Mouse (Mus musculus) adrenal gland, postnatal 25 days (tissue): ENCODE measurements around the gene Ndufs2. TPM values are rescaled to one million over a fixed set of nuclear protein-coding genes. Genes with fewer than 3 reads are reported as not detected.

ENCODE experiments used
- DNase-seq: peaks from one replicate; pipeline ENCODE4 v3.0.0; 2021; ENCODE audit warnings: mixed read lengths
- total RNA-seq: library from RNA; stranded (reverse); gene quantifications from 2 replicates; pipeline ENCODE4 v1.2.3, GENCODE M21; 2021

Ndufs2 gene
- total RNA-seq, 1 experiment from 2014 or later, result 565 TPM

DNA sequence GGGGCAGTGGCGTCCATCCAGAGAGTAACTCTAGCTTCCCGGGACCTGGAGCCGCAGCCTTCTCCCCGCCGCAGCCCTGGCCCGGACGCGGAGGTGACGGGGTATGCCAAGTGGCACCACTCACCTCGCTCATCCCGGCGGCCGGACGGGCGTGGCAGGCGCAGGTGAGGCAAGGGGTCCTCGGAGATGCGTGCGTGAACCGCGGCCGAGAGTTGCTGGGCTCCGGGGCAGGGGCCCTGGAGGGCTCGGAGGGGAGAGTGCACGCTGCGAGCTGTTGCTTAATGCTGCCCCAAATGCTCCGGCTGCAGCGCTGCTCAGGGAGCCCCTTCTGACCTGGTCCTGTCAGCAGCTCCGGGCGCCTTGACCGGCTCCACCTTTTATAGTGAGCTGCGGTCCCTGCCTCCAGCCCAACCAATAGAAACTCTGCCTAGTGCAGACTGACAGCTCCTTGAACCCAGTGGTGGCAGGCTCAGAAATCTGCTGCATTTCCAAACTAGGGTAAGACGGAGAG is 55.2 kb downstream of the Ndufs2 start, which contains the start of gene Pcp4l1:
TSS of gene Pcp4l1 (minus strand) at position 382 of the 511 bp plus-strand sequence.
- peak; percentile 68 for DNase-seq

DNA sequence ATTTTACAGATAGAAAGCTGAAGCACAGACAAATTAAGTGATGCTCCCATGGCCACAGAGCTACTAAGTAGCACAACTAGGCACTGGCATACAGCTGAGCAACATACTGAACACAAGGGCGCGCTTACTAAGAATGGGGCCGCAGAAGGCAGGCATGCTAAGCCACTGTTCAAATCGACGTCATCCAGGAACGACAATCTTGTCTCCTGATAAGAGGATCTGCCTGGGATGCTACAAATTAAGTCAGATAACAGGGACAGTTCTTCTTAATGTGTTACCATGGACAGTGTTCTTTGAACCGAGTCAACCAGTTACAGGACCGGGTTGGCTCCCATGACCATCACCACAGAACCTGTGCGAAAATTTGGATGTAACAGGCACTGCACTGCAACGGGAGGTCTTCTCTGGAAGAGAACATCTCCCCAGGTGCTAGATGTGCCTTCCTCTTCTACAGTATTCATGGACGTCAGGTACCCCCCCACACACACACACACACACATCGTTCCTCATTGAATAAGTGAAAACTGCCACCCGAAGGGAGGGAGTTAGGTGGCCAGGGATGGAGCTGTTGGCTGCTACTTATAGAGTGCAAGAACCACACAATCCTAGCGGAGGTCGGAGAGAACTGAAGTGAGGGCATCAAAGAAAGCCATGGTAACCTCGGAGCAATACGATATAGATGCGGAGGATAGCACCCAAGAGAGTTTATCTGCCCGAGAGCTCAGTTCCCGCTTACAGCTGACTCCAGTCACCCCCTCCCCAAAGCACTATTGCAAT is 56.0 kb downstream of the Ndufs2 start:
- no peak for DNase-seq

DNA sequence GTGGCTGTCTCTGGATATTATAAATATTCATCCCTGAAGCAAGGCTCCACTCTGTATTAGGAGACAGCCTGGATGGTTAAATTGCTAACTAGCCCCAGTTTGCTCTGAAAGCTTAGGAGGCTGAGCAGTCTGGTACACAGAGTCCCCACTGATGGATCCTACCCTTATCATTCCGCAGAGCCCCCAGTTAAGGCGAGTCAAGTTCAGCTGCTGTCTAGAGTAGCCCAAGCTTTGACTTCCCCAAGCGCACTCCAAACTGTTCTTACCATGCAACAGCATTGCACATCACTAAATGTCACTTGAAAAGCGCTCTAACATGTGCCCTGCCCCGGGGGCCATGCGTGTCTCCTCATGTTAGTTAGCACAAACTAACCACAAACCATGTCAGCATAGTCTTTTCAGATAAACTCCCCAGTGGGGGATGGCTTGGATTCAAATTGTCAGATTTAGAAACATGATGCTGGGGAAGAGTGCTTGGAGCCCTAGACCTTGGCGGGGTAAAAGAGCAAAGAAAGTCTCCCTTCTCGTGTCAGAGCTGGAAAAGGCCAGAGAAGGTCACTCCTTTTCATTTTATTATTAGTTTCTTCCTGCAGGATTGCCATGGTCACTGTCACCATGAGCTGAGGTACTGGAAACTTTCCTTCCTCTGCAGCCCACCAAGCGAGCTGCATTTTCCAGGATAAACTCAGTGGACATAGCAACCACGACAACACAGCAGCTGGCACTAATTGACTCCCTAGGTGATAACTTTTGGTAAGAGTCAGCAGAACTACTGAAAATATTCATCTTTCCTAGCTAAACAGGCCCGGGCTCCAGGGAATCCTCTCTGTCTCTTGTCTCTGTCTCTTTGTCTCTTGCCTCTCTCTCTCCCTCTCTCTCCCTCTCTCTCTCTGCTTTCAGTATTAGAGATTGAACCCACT is 57.0 kb downstream of the Ndufs2 start:
- no peak for DNase-seq

DNA sequence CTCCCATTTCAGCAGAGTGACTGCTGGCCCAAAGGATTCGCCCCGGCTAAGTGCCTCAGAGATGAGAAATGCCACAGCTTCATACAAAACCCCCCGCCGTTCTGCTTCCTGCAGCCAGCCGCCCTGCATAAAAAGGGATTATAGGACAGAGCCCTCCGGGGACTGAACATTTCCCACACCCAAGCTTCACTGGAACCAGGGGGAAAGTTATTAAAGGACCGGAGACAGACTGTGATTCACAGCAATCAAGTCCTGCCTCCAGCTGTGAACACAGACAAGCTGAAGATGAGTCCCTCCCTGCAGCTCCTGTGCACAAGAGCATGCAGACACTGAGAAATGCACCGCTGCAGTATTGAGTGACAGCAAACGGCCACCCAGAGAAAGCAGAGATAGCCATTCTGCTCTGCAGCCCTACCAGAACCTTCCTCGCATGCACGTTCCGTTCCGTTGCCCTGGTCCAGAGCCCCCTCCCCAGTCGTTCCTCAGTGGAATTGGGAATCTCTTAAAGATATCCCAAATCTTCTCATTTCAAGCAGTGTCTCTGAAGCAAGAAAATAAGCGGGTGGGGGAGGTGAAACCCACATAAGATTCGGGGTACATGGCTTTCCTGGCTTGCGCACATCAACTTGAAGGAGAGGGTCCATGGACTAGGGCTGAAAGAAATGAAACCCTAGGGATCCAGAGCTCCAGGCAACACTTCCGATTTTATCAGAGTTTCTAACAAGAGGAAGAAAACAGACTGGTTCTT is 57.9 kb downstream of the Ndufs2 start:
- DNase-seq, result no peak

DNA sequence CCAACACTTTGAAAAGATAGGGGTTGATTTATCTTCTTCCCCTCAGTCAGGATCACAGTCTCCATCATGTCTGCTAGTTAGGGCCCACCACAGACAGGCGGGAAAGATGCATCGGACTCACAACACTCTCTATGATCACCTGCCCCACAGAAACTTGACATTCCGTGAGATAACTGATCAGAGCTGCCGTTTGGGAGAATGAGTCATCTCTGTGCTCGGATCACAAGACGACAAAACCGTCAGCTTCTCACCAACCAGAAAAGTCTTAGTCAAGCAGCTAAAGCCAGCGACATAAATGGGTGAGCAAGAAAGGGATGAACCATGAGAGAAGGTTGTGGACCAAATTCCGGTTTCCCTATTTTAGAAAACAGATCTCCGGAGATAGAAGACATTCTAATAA is 58.9 kb downstream of the Ndufs2 start:
- no peak for DNase-seq

DNA sequence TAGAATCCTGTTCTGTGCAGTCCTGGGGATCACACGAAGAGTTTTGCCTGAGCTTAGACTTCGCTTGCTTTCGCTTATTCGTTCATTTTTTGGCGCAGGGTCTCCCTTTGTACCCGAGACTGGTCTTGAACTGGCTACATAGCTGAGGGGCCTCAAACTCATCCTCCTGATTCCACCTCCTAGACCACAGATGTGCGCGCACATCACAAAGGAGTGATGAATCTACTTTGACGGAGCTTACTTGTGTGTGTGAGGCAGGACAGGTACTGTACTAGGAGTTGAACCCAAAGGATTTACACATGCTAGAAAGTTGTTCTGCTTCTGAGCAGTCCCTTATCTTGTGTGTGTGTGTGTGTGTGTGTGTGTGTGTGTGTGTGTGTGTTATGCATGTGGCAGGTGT is 60.4 kb downstream of the Ndufs2 start:
- DNase-seq, result no peak

DNA sequence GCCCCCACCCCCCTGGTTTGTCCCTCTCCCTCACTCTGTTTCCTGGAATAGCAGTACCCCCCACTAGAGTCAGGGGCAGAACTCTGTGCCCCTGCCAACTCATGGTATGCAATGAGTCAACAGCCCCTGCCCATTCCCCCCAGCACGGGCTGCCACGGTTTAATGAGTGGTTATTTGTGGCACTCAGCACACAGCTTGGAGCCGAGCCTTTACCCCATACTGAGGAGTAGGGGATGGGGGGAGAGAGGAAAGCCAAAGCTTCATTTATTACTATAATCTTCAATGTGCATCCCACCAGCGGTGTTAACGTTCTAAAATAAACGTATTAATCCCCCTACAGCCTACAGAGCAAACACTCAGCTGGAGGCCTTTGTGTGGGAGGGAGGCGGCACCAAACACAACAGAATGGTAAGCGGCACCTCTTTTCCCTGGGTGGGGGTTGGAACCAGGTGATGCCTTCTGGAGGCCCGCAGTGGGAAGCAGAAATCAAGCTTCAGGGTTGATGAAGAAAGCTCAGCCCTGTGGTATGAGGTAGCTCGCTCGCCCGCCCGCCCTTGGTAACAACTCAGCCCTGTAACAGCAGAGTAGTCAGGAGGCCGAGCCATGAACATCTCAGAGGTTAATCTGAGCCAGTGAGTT is 61.6 kb downstream of the Ndufs2 start:
- DNase-seq, result no peak

DNA sequence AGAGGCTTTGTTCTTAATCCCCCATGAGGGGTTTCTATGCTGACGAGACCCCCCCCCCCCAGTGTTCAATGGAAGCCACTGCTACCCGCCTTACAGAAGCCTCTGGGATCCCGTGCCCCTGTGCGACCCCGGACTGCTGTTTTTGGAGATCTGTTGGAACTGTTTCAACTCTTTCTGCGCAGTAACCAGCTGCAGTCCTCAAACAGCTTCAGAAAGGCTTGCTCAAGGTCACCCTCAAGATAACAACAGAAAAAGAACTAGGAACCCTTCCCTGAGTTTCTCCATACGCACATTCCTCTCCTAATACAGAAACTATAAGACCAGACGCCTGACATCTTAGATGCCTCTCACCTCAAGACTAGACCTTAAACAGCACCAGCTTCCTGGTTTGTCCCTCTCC is 62.1 kb downstream of the Ndufs2 start:
- DNase-seq, result no peak

DNA sequence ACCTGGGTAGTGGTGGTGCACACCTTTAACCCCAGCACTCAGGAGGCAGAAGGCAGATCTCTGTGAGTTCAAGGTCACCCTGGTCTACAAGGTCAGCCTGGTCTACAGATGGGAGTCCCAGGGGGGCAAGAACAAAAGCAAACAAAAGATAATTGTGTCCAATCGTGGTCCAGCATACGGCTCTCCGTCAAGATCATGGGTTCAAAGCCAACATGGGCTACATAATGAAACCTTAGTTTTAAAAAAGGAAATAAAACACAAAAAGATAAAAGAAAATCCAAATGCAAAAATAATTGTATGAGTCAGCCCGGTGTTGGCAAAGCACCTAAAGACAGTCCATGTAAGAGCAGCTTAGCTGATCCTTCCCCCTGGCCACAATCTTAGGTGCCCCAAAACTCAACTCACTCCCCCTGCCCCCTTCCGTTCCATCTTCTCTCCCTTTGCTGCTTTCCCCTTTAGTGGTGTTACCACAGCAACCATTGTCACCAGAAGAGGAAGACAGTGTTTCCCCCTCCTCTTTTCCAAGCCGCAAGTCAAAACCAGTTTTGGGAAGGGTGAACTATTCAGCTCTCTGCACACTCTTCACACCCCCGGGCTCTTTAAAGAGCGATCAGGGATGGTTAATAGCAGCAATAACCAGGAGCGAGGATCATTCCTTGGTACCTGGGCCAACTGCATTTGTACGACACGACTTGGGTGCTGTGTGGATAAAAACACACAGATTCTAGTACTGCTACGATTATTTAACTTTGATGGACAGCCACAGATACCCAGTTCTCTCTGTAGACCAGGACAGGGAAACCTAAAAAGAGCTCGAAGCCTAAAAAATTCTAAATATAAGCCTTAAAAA is 63.1 kb downstream of the Ndufs2 start:
- no peak for DNase-seq

DNA sequence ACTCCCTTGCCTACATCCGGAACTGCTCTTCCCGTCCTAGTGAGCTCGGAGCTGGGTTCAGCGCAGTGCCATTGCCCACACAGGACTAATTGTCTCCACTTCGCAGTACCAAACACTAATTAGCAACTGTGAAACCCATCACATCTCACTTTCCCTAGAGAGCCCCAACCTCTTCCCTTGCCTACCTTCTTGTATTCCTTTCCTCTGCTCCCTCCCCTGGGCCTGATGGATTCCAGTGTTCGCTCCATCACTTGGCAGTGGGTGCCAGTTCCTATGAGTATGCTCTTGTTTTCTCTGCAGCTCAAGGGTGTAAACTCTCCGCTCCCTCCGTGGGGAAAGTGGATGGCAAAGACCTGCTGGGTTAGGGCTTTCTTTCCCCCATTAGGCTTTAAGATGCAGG is 65.5 kb downstream of the Ndufs2 start:
- no peak for DNase-seq

Other genes starting within 250 kb of the Ndufs2 start
- gene Fcgr4, start 232.5 kb downstream of the Ndufs2 start, total RNA-seq, result 0.76 and 1.6 TPM in 2 replicates
- 5.5 and 7.4 TPM in 2 replicates for gene Fcgr3, start 186.5 kb downstream of the Ndufs2 start, total RNA-seq
- 2.3 and 4.5 TPM in 2 replicates for gene Cfap126, start 137.5 kb downstream of the Ndufs2 start, total RNA-seq
- 372 and 386 TPM in 2 replicates for gene Sdhc, start 100.8 kb downstream of the Ndufs2 start, total RNA-seq
- 0.88 and 2.9 TPM in 2 replicates for gene Mpz, start 100.7 kb downstream of the Ndufs2 start, total RNA-seq
- gene Pcp4l1, start 55.1 kb downstream of the Ndufs2 start, total RNA-seq, result 36.1 and 37.7 TPM in 2 replicates
- 3.0 TPM in 1 of 2 replicates, not detected in the other for gene Nr1i3, start 37.4 kb downstream of the Ndufs2 start, total RNA-seq
- 32.9 and 43.7 TPM in 2 replicates for gene Tomm40l, start 28.9 kb downstream of the Ndufs2 start, total RNA-seq
- gene Apoa2, start 26.3 kb downstream of the Ndufs2 start, total RNA-seq, result 2.1 and 105 TPM in 2 replicates
- gene Fcer1g, start 17.0 kb downstream of the Ndufs2 start, total RNA-seq, result 11.1 and 13.7 TPM in 2 replicates
- gene Adamts4, start 967 bp downstream of the Ndufs2 start, total RNA-seq, result 0.62 and 0.67 TPM in 2 replicates
- 36.9 and 38.1 TPM in 2 replicates for gene B4galt3, start 18.9 kb upstream of the Ndufs2 start, total RNA-seq
- gene Ppox, start 29.8 kb upstream of the Ndufs2 start, total RNA-seq, result 41.6 and 54.7 TPM in 2 replicates
- 47.8 and 50.5 TPM in 2 replicates for gene Usp21, start 36.6 kb upstream of the Ndufs2 start, total RNA-seq
- gene Ufc1, start 43.6 kb upstream of the Ndufs2 start, total RNA-seq, result 132 and 151 TPM in 2 replicates
- 35.9 and 36.5 TPM in 2 replicates for gene Dedd, start 77.8 kb upstream of the Ndufs2 start, total RNA-seq
- gene Nit1, start 94.3 kb upstream of the Ndufs2 start, total RNA-seq, result 83.2 and 86.9 TPM in 2 replicates
- 140 and 145 TPM in 2 replicates for gene Pfdn2, start 94.3 kb upstream of the Ndufs2 start, total RNA-seq
- gene Klhdc9, start 109.4 kb upstream of the Ndufs2 start, total RNA-seq, result 1.4 and 4.9 TPM in 2 replicates
- 0.12 TPM in 1 of 2 replicates, not detected in the other for gene Nectin4, start 118.7 kb upstream of the Ndufs2 start, total RNA-seq
- gene Arhgap30, start 137.6 kb upstream of the Ndufs2 start, total RNA-seq, result 1.8 and 2.2 TPM in 2 replicates
- 62.9 and 95.1 TPM in 2 replicates for gene Usf1, start 159.9 kb upstream of the Ndufs2 start, total RNA-seq
- gene Tstd1, start 167.5 kb upstream of the Ndufs2 start, total RNA-seq, result 5.2 and 6.3 TPM in 2 replicates
- 40.1 and 59.7 TPM in 2 replicates for gene F11r, start 186.1 kb upstream of the Ndufs2 start, total RNA-seq